Mouse (Mus musculus) G1E (cell line): ENCODE data around the gene Fam213a. TPM values are rescaled to one million over a fixed set of nuclear protein-coding genes. Genes with fewer than 3 reads are reported as not detected.

Experiments
- ATAC-seq: 2 replicates; pipeline ENCODE4 v1.8.0; 2016; ENCODE audit warnings: mild to moderate bottlenecking; ENCODE audit not compliant: insufficient number of reproducible peaks, poor library complexity, low FRiP score, severe bottlenecking; ENCODE audit errors: extremely low read depth
- DNase-seq: peaks from one replicate; pipeline ENCODE4 v3.0.0; 2012; ENCODE audit warnings: low spot score
- H3K27me3 ChIP-seq: 2 replicates; pipeline ENCODE4 v1.6.1; 2012; ENCODE audit warnings: mild to moderate bottlenecking, low read length, inconsistent platforms; ENCODE audit not compliant: insufficient read depth
- H3K36me3 ChIP-seq: replicated peaks from 2 replicates; pipeline ENCODE3; 2012; ENCODE audit warnings: mild to moderate bottlenecking, inconsistent platforms
- H3K4me1 ChIP-seq: 2 replicates; pipeline ENCODE4 v1.6.1; 2012; ENCODE audit warnings: low read depth, low read length, inconsistent platforms, mixed read lengths; ENCODE audit not compliant: insufficient read depth
- H3K4me3 ChIP-seq: 2 replicates; pipeline ENCODE4 v1.5.1; 2012; ENCODE audit warnings: low read depth, mild to moderate bottlenecking, inconsistent platforms, low read length, moderate library complexity, mixed read lengths
- H3K9me3 ChIP-seq: replicated peaks from 2 replicates; pipeline ENCODE4 v1.6.1; 2012; ENCODE audit warnings: inconsistent platforms
- CTCF ChIP-seq: IDR thresholded peaks from 2 replicates; pipeline ENCODE4 v1.5.1; 2012; ENCODE audit warnings: low read depth, low read length, inconsistent platforms, mixed read lengths
- GATA1 ChIP-seq: IDR thresholded peaks from 2 replicates; pipeline ENCODE4 v1.6.1; 2012; ENCODE audit warnings: borderline replicate concordance, low read length, inconsistent platforms, mixed read lengths
- GATA2 ChIP-seq: IDR thresholded peaks from 2 replicates; pipeline ENCODE4 v1.6.1; 2012; ENCODE audit warnings: low read depth, low read length, inconsistent platforms, borderline replicate concordance
- POLR2AphosphoS5 ChIP-seq: IDR thresholded peaks from 2 replicates; pipeline ENCODE4 v1.6.1; 2012; ENCODE audit warnings: low read depth, low read length, inconsistent platforms; ENCODE audit not compliant: insufficient replicate concordance
- TAL1 ChIP-seq: conservative IDR thresholded peaks from 2 replicates; pipeline ENCODE4 v1.6.1; 2012; ENCODE audit warnings: low read depth, low read length, inconsistent platforms, mixed read lengths
- polyA plus RNA-seq: library from polyadenylated mRNA; stranded (reverse); fragments of >175 nt; gene quantifications from 2 replicates; pipeline ENCODE4 v1.2.3, GENCODE M21; 2012
- total RNA-seq, 2 experiments: library from RNA; stranded (forward) in 1 of 2; stranded (reverse) in 1 of 2; fragments of 200-1000 nt in 1 of 2; fragments of >200 nt in 1 of 2; fragmentation: Nextera tagmentation in 1 of 2; gene quantifications; 2 replicates each; pipeline ENCODE4 v1.2.3; 2014 to 2017

Fam213a gene
- total and polyA plus RNA-seq, 3 experiments = 12.5 to 101 (median 57.9) TPM

DNA sequence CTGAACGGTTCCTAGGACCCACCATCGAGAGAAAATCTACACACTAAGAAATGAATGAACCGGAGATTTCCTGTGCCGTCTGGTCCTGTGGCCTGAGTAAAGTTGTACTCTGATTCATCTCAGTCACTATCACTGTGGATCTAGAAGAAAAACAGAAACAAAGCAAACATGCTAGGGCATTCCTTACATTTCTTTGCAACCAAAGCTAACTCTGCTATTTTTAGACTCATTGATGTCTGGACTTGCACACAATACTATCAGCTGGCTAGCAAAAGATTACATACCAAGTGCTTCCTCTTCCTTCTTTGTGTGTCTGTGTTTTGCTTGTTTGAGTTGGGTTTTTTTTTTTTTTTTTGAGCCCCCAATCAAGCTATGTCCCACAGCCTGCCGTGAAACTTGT, 3.9 kb upstream of the Fam213a start:
- no peaks in the 10 kb centered on the region for H3K9me3 ChIP-seq
- no peaks in the 10 kb centered on the region for H3K27me3 ChIP-seq
- H3K36me3 ChIP-seq = no peaks in the 10 kb centered on the region
- H3K4me1 ChIP-seq = peaks cover 68% of the 10 kb centered on the region
- ATAC-seq (no peak), DNase-seq (no peak)
- TF ChIP-seq GATA2 (no peak), POLR2AphosphoS5 (no peak), GATA1 (no peak), CTCF (no peak), TAL1 (no peak)
- no peak overlapping the region for H3K4me3 ChIP-seq

DNA sequence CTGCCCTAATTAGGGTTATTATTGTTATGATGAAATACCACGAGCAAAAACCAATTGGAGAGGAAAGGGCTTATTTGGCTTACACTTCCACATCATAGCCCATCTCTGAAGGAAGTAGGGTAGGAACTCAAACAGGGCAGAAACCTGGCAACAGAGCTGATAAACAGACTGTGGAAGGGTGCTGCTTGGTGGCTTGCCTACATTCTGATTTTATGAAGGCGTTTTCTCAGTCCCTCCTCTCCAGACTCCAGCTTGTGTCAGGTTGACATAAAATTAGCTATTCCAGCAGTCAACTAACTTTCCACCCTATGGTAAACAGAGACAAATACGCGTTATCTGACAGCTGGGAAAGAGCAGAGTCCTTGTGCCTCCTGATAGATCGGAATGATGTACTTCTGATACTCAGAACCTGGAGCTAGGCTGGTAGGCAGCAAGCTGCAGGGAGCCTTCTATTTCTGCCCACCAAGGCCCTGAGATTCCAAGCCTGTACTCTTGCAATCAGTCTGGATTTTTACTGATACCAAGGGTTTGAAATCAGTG, 1.2 kb upstream of the Fam213a start:
- DNase-seq = no peak
- peaks cover 7% of the 10 kb centered on the region for H3K36me3 ChIP-seq
- TF ChIP-seq GATA2 (no peak), TAL1 (no peak), POLR2AphosphoS5 (no peak), GATA1 (no peak), CTCF (no peak)
- H3K4me1 ChIP-seq = peaks cover 85% of the 10 kb centered on the region
- H3K27me3 ChIP-seq = no peaks in the 10 kb centered on the region
- ATAC-seq = no peak
- no peaks in the 10 kb centered on the region for H3K9me3 ChIP-seq
- no peak overlapping the region for H3K4me3 ChIP-seq

DNA sequence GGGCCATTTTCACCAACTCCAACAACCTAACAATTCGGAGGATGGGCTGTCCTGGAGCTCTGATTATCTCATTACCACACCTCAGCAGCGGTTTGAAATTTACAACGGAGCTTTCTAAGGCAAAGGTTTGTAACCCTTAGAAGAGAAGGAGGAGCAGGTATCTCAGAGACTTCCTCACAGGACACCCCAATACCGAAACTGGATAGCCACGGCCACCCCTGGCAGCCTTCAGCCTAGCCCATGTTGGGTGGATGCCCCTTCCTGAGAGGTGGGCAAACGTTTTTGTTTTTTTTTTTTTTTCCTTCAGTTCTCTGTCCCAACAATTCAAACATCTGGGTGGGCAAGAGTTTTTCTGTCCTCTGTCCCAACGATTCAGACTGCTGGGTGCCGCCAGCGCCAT, 445 bp downstream of the Fam213a start:
- H3K27me3 ChIP-seq = no peaks in the 10 kb centered on the region
- ATAC-seq = no peak
- H3K9me3 ChIP-seq = no peaks in the 10 kb centered on the region
- peaks cover 81% of the 10 kb centered on the region for H3K4me1 ChIP-seq
- H3K4me3 ChIP-seq = peak overlapping the region; percentile 74
- TF ChIP-seq GATA1 (no peak), TAL1 (no peak), POLR2AphosphoS5 (no peak), GATA2 (no peak), CTCF (no peak)
- no peak for DNase-seq
- H3K36me3 ChIP-seq = peaks cover 17% of the 10 kb centered on the region

GRCm38 (mm10) chr14:41011916-41012315, 1.7 kb downstream of the Fam213a start:
- Histone ChIP-seq H3K4me3 (no peak overlapping the region), H3K27me3 (no peaks in the 10 kb centered on the region), H3K36me3 (peaks cover 23% of the 10 kb centered on the region), H3K4me1 (peaks cover 82% of the 10 kb centered on the region), H3K9me3 (no peaks in the 10 kb centered on the region)
- TF ChIP-seq GATA1 = no peak
- TF ChIP-seq CTCF = no peak
- no peak for TF ChIP-seq TAL1
- TF ChIP-seq GATA2 = no peak
- no peak for TF ChIP-seq POLR2AphosphoS5
- no peak for DNase-seq
- no peak for ATAC-seq

DNA sequence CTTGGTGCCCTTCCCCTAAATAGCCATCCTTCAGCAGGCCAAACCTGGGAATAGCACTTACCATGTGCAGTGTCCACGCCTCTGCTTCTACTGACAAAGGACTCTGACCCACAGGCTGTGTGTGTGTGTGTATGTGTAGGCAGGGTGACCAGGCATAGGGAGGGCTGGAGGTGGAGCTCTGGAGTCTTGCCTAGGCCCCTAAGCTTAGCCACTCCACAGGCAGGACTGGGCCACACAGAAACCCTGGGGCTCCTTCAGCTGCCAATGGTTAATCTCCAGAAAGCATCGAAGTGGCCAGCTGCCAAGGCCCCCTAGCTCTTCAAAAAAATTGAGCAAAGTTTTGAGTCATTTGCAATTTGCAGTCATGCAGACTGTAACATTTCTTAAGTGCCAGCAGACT, 5.5 kb downstream of the Fam213a start:
- Histone ChIP-seq H3K4me3 (no peak overlapping the region; the same call in 1 of the 2 replicates), H3K4me1 (peaks cover 74% of the 10 kb centered on the region), H3K9me3 (no peaks in the 10 kb centered on the region), H3K36me3 (peaks cover 45% of the 10 kb centered on the region), H3K27me3 (no peaks in the 10 kb centered on the region)
- TF ChIP-seq GATA1 (no peak), CTCF (no peak), GATA2 (no peak), TAL1 (no peak), POLR2AphosphoS5 (no peak)
- no peak for DNase-seq
- ATAC-seq = no peak

DNA sequence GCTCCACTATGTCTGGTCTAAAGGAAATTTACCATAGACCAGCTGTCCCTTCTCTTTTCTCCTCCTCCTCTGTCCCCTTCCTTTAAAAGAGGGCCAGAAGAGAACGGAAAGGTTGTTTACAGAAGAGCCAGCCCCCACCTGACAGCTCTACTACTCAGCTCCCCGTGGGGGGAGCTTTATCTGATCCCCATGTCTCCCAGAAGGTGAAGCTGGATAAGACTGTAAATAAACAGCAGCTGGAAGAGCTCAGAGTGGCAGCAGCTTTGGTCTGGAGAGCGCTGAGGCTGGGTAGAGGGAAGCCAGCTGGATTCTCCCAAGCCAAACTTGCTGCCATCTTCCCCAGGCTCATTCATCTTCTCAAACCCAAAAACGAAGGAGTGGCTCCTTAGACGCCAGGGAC, 5.9 kb downstream of the Fam213a start:
- Histone ChIP-seq H3K4me3 (no peak overlapping the region; the same call in 1 of the 2 replicates), H3K36me3 (peaks cover 48% of the 10 kb centered on the region), H3K27me3 (no peaks in the 10 kb centered on the region), H3K9me3 (no peaks in the 10 kb centered on the region), H3K4me1 (peaks cover 69% of the 10 kb centered on the region)
- DNase-seq = no peak
- peak; percentile 16; the same call in 1 of the 2 replicates for ATAC-seq
- TF ChIP-seq POLR2AphosphoS5 (no peak), GATA1 (no peak), TAL1 (peak; percentile 45), GATA2 (no peak)

DNA sequence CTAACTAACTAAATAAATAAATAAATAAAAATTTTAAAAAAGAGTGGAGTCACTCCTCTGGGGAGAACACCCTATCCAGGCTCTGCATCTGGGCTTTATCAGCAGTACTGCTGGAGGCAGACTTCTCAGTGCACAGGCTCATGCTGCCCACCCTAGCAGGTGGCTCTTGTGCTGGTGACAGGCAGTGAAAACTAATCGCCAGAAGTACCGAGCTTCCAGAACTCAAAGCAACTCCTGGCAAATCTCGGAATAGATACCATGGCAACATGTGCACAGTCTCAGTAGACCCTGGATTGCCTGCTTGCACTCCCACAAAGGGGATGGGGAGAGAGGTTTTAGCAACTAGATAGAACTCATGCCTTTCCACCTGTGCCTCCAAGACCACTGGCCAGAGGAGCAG, 6.7 kb downstream of the Fam213a start:
- H3K4me1 ChIP-seq = peaks cover 61% of the 10 kb centered on the region
- H3K9me3 ChIP-seq = no peaks in the 10 kb centered on the region
- H3K27me3 ChIP-seq = no peaks in the 10 kb centered on the region
- DNase-seq (no peak), ATAC-seq (peak; percentile 77)
- peaks cover 56% of the 10 kb centered on the region for H3K36me3 ChIP-seq
- H3K4me3 ChIP-seq = no peak overlapping the region; the same call in 1 of the 2 replicates
- TF ChIP-seq TAL1 = peak; percentile 54
- no peak for TF ChIP-seq GATA1
